Mouse (Mus musculus): ENCODE measurements at regions not wholly inside any gene's neighbourhood (a gene's known extent, or its start where the extent isn't known, plus 50 kb on each side); places are given as distances from the start of the nearest gene placed in this dataset.
A peak's percentile ranks its signal among the peaks of the same experiment; 100 is the strongest.

DNA sequence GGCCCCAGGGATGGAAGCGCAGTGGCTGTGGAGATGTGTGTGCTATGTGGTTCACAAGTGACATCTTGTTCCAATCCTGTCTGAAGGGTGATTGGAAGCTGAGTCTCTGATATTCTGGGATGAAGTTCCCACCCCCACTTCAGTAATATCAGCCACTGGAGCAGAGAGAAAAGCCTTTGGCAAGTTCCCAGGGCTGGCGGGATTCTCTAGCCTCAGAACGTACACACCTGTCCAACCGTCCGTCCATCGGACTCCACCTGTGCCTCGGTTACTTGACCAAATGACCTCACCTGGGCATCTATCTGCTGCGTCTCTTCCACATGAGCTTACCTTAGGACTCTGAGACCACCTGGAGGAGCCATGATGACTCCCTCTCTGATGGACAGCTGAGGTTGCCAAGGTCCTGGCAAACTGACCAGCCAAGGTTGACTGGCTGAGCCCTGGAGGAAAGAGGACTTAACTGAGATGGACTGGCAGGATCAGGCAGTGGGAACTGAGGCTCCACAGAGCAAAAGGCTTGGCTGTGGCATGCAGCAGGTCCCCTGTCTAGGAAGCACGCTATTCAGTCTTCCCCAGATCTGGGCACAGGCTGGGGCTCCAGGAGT, 152.5 kb upstream of the A530016L24Rik start:
- no peak for DNase-seq

DNA sequence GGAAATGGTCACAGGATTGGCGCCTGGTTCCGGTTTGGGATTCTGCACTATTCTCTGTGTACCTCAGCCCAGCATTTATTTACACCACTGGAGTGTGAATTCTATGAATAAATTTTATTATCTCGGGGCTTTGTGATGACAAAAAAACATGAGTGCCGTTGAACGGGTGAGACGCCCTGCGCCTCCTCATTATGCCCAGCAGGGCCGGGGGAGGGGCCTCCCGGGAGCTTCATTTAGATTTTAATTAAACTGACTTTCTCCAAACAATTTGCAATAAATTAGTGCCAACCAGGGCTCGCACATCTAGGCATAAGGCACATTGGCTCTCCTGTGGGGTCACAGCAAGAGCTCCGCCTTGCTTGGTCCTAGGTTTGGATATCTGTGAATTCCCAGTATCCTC, 151.8 kb upstream of the A530016L24Rik start:
- no peak for DNase-seq

DNA sequence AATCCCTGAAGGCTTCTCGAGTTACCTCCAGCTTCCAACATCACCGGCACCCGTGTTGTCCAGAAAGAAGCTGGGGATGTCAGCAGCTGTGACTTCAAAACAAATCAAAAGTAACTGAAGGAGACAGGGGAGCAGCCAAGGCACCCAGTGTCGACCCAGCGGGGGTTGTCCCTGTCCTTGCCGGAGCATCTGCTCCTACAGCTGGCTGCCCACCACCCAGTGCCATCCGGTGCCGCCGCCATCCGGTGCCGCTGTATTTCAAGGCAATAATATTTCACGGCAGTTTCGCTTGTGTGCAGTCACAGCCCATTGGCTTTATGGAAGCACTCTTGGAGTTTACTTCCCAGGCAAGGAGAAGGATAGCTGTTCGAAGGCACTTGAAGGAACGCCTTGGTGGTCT, 150.3 kb upstream of the A530016L24Rik start:
- no peak for DNase-seq

GRCm38 (mm10) chr12:112339481-112340179, 149.6 kb upstream of the A530016L24Rik start:
- DNase-seq = peak; percentile 31

DNA sequence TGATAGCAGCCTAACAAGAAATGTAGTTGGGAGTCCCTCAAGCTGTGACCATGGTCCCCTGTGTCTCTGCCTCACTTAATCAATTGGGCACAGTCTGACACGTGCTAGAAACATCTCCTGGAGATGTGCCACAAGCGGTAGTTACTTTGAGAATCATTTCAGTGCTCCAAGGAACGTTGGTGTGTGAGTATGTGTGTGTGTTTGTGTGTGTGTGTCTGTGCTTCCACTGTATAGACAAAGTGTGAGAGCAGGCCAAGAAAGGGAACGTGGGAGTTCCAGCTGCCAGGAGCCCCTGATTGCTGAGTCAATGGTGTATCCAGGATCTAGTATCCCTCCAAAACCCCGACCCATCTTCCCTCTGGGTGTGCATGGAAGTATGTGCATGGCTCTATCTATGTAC, 149.0 kb upstream of the A530016L24Rik start:
- no peak for DNase-seq

- DNase-seq = no peak
These were observed 147.3 kb upstream of the A530016L24Rik start for GRCm38 (mm10) chr12:112341726-112342469.

GRCm38 (mm10) chr12:112343064-112343463, 146.2 kb upstream of the A530016L24Rik start:
- DNase-seq = no peak

DNA sequence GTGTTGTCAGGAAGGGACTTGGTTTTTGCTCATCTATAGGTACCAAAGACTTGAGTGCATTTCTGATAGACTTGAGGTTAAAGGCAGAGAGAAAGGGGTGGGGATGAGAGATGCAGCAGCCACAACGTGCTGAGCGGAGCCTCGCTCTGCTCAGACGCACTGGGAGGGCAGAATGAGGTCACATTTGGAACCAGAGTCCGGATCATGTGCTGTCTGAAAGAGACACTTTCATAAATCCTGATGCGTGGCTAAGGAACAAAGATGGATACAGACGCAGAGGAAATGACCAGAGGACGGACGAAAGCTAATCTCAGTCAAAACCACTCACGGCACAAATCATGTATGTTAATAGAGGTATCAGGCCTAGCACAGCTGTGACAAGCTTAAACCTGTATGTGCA, 145.0 kb upstream of the A530016L24Rik start:
- no peak for DNase-seq

GRCm38 (mm10) chr12:112345797-112346196, 143.5 kb upstream of the A530016L24Rik start:
- no peak for DNase-seq

DNA sequence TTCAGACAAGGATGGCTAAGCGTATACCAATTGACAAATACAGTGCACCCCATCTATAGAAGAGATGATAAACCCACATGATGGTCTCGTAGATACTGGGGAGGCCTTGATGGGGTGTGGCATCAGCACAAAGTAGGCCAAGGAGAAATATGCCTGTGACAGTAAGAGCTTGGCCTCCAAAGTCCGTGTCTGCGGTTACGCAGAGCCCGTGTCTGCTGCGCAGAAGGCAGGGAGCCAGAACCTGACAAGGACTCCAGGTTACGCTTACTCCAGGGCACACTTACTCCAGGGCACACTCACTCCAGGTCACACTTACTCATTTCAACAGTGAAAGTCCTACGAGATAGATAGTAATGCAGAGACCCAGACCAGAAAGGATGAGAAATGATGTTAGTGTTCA, 141.1 kb upstream of the A530016L24Rik start:
- DNase-seq = peak; percentile 56

- DNase-seq = no peak
These were observed 139.5 kb upstream of the A530016L24Rik start for GRCm38 (mm10) chr12:112349676-112350318.

DNA sequence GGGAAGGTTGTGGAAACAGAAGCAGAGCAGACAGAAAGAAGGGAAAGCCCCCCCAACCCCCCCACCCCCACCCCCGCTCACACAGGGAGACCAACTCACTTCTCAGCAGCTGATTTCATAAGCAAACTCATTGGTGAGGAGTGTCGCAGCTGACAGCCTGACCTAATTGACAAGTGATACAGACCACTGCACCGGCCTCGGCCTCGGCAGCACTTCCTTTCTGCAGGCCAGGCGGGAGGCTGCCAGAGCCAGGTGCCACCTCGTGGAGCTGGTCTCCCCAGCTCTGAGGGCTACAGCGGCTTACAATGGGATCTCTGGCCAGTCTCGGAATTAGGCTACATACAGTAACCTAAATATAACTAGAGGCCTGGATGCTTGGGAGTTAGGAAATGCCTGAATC, 138.5 kb upstream of the A530016L24Rik start:
- DNase-seq = no peak

GRCm38 (mm10) chr12:112363349-112363748, 125.9 kb upstream of the A530016L24Rik start:
- DNase-seq = no peak

- DNase-seq = no peak
These were observed 122.0 kb upstream of the A530016L24Rik start for GRCm38 (mm10) chr12:112367221-112367620.

DNA sequence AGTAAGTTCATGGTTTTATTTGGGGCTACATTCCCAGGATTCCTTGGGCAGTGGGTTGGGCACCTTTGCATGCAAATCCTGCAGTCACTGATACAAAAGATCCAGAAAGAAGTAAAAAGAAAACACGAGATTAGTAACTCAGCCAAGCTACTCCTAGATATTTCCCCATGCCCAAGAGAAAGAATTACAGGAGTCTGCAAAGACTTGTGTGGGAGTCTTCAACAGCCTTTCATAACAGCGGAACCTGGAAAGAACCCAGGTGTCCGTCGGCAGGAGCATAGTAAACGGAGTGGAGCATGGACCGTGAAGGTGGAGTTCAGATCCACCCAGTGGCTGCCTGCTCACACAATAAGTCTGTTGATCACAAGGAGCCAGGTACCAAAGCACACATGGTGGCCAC, 121.1 kb upstream of the A530016L24Rik start:
- DNase-seq = no peak

GRCm38 (mm10) chr12:112369581-112370371, 119.5 kb upstream of the A530016L24Rik start:
- no peak for DNase-seq

DNA sequence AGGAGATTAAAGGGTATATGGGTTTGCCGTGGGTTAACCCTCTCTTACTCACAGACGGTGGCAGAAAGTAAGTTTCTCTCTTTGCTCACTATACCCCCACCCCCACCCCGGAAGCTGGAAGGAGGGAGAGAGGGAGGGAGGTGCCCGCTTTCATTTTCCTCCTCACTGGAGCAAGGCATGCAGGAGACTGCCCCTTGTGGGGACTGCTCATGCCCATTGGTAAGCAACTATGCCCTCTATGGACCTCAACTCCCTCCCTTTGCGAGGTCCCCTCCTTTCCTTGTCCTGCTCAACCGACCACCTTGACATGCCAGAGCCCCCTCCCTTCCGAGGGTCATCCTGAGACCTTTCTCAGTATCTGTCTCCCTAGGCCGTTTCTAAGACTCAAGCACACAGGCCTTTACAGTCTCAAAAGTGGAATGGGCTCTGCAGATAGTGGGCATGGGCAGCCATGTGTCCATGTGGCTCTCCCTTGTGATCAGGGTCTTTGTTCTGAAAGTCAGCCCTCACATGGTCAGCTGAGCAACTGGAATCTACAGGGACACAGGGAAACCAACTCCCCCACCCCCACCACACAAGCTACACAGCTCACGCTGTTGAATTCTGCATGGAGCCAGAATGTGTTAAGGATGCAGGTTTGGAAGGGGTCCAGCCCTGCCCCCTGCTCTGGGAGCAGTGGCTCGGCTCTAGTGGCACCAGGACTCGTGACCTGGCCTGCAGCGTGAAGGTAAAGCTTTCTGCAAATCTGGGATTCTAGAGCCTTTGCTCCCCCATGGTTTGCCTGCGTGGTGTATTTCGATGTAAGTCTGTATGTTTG, 116.8 kb upstream of the A530016L24Rik start:
- no peak for DNase-seq

- no peak for DNase-seq
These were observed 115.3 kb upstream of the A530016L24Rik start for GRCm38 (mm10) chr12:112373966-112374365.

DNA sequence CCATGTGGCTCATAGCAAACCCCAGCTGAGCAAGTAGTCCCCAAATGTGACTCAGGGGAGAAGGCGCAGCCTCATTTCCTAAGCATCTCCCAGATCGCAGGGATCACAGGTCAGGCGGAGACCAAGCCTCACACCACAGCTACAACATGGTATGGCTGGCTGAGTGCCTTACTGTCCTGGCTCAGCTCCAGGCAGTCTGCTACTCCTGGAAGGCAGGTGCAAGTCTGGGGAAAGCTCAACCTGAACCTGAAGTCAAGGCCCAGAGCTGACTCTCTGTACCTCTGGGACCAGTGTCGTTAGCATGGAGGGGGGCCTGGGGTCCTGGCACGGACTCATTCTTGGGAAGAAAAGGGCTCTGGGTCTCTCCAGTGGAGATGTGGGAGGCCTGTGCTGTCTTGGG, 113.0 kb upstream of the A530016L24Rik start:
- no peak for DNase-seq

DNA sequence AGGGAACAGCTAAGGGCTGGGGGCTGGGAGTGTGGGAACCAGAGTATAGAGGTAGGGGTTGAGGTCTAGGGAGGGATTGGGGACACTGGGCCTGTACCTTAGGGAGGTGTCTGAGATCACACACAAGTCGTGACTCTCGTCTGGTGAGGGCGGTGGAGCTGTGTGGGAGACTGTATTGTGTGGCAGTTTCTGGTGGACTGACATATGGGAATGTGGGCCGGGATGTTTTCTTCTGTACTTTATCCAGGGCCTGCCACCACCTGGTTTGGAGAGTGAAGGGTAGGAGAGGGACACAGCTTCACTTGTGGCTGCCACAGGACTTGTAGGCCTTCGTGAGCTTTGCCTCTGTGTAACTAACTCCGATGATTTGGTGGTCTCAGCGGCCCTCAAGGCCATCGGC, 112.5 kb upstream of the A530016L24Rik start:
- DNase-seq = no peak
